Mouse (Mus musculus) Patski (cell line): ENCODE measurements around the gene Crk. TPM values are rescaled to one million over a fixed set of nuclear protein-coding genes. Genes with fewer than 3 reads are reported as not detected.
A peak's percentile ranks its signal among the peaks of the same experiment; 100 is the strongest.

Source experiments
- ATAC-seq: fragments of 100-300 bp; one replicate; pipeline ENCODE4 v1.8.0; 2021
- CTCF ChIA-PET: fragments of 350-600 bp; sonication (Branson Sonifier 250); formaldehyde crosslinking; loops from one replicate; lab custom pipeline; 2022; ENCODE audit warnings: inconsistent platforms; lab: Charles Lee
- POLR2A ChIA-PET: fragments of 350-600 bp; sonication (Branson Sonifier 250); formaldehyde crosslinking; loops from one replicate; lab custom pipeline; 2022; ENCODE audit warnings: antibody characterized with exemption, inconsistent platforms; lab: Charles Lee
- DNase-seq: peaks from one replicate; pipeline ENCODE4 v3.0.0-alpha.2; 2011; ENCODE audit warnings: low read depth, low spot score
- H3K27me3 ChIP-seq: fragments of 371-371 bp; one replicate; pipeline ENCODE4 v1.5.1; 2021
- CTCF ChIP-seq: fragments of 100-300 bp; IDR thresholded peaks from one replicate; pipeline ENCODE4 v1.5.1; 2021
- in situ Hi-C: fragments of 300-500 bp; cut with MboI; formaldehyde crosslinking; loops from 3 replicates; pipeline ENCODE4 v1.11.1; 2018; ENCODE audit warnings: low pct_unique_long_range_greater_than_20kb, mixed read lengths
- polyA plus RNA-seq: library from polyadenylated mRNA; unstranded; gene quantifications from one replicate; pipeline ENCODE4 v1.2.3, GENCODE M21; 2021

Crk gene
- polyA plus RNA-seq, 1 experiment from 2014 or later, result 116 TPM

DNA sequence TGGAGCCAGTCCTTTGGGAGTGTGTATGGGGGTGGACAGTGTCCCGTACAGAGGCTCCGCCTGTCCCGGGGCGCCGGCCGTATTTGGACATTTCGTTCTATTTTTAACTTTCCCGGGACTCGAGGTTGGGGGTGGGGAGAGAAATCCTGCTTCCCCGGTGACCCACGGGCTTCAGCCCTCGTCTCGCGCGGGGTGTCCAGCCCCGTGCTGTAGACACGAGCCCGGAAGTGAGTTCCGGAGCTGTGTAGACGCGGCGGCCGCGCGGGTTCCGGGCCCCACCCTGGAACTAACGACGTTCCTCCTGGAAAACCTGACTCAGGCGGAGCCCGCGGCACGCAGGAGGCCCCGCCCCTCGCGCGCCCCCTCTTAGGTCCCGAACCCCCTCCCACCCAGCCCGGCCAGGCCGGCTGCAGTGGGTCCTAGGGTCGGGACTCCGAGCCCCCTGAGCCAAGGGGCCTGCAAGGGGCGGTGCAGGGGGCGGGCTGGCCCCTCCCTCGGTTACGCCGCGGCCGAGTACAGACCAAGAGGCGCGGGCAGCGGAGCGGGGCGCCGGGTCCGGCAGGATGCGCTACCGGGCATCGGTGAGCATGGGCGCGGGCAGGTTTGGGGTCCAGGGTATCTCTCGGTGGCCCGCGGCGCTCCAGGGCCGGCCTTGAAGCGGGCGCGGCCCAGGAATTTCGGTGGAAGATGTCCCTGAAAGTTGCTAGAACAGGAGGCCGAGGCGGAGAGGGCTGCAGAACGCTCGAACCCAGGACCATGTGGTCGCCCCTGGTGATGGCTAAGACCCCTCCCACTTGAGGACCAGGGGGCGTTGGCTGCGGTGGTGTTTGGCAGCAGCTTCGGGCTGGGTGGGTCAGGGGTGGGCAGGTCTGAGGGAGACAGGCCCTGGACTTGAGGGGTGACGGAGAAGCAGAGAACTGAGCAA is 23.2 kb upstream of the Crk start:
- in situ Hi-C loops, result no loop called here
- ChIA-PET CTCF (interaction anchor here (1.0 kb wide), 1 partner anchor 26 kb away, joined by 3 read pairs; no protein-coding TSS in a partner anchor), POLR2A (interaction anchor here (1.4 kb wide), 1 partner anchor 24 kb away, joined by 5 read pairs; the partner anchor contains the start of gene Crk)
- no peak for TF ChIP-seq CTCF
- DNase-seq, result no peak
- no peaks in the 10 kb centered on the region for H3K27me3 ChIP-seq
- ATAC-seq, result peak; percentile 23

DNA sequence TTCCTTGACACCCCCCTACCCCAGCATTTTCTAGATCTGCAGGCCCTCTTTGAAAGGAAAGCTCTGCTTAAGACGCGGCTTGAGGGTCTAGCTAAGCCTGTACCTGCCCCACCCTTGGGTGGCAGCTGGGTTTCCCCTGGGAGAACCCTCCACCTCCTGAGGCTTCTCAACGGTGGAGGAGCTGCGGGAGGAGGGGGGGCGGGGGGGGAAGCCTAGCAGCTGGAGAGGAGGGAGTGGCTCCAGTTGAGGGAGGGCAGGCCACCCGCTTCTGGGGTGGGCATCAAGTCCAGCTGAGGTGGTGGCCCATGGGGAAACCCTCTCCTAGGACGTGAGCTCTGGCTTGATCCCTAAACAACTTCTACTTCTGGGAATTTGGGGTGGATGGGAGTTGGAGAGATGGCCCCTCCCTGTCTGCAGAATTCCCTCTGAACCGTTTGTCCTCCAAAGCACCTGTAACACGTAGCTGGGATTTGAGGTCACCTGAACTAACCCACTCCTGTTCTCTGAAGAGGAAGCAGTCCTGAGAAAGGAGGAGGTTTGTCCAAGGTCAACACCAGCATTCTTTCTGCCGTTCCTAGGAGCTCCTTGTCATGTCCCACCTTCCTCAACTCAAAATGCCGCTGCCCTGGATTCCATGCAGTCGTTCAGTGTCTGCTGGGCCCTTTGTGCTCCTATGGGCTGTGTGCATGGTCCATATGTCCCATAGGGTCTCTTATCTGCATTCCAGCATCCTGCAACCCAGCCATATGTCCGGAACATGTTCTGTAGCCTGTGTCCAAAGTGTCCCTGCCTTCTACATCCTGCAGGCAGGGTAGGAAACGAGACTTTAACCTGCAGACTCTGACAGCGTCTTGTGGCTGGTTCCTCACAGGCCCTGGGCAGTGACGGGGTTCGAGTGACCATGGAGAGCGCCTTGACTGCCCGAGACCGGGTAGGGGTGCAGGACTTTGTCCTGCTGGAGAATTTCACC is 22.2 kb upstream of the Crk start:
- no peak for DNase-seq

DNA sequence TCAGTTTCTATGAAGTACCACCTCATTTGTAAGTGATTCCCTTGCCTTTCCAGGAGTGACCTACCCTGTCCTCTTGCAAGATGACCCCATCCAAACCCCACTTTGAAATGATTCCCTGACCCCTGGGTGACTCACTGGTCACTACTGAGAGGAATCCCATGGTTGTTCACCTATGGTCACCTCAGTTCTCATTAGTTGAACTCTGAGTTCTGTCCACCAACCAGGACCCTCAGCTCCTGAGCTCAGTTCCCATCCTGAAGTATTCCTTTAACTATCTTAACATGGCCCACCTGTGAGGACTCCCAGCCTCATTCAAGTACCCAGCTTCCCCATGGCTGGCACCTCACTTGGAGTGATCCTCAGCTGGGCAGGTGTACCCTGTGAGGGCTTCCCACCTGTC is 21.2 kb upstream of the Crk start:
- H3K27me3 ChIP-seq, result no peaks in the 10 kb centered on the region
- ChIA-PET POLR2A (no interaction called here), CTCF (no interaction called here)
- DNase-seq (no peak), ATAC-seq (no peak)
- in situ Hi-C loops, result no loop called here
- no peak for TF ChIP-seq CTCF

More for the DNA sequence above, 22.2 kb upstream of the Crk start:
- TF ChIP-seq CTCF, result no peak
- ChIA-PET POLR2A (interaction anchor here (1.4 kb wide), 1 partner anchor 23 kb away, joined by 5 read pairs; the partner anchor contains the start of gene Crk), CTCF (interaction anchor here (1.0 kb wide), 1 partner anchor 27 kb away, joined by 3 read pairs; no protein-coding TSS in a partner anchor)
- H3K27me3 ChIP-seq, result no peaks in the 10 kb centered on the region
- ATAC-seq, result no peak
- in situ Hi-C loops, result no loop called here

DNA sequence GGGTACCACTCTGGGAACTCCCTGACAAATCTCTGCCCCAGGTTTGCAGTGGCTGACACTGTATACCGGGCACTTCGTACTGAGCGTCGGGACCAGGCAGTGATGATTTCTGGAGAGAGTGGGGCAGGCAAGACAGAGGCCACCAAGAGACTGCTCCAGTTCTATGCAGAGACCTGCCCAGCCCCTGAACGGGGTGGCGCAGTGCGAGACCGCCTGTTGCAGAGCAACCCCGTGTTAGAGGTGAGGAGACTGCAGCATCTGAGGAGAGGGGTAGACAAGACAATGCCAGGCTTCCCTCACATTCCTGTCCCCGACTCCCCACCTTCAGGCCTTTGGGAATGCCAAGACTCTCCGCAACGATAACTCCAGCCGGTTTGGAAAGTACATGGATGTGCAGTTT is 20.7 kb upstream of the Crk start:
- in situ Hi-C loops, result no loop called here
- no peak for DNase-seq
- POLR2A ChIA-PET, result no interaction called here

DNA sequence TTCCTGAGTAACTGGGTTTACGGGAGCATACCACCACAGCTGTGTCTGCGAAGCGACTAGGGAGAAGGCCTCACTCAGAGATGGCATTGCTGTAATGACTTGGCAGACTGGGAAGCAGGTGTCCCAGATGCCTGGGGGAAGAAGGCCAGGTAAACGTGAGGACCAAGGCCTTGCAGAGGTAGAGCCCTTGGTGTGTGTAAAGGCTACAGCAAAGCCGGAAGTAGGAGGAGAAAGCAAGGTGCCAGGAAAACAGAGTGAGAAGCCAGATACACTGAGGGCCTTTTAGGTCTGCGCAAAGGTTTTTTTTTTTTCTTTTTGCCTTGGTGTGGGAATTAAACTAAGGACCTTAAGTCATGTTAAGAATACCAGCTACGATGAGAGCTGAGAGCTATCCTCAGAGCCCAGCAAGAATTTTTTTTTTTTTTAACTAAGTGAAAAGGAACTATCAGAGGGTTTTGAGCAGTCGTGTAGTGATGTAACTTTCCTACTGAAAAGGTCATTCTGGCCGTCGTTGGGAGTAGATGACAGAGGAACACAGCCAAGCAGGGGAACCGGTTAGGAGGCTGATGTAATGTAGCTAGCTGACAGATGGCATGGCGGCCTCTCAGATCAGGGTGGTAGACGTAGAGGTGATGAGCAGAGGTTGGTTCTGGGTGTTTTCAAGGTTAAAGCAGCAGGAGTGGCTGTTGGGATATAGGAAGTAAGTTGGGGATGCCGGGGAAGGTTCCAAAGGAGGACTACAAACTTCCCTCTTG is 19.9 kb upstream of the Crk start:
- no peaks in the 10 kb centered on the region for H3K27me3 ChIP-seq
- no peak for TF ChIP-seq CTCF
- CTCF ChIA-PET, result interaction anchor here (1.0 kb wide), 1 partner anchor 27 kb away, joined by 3 read pairs; no protein-coding TSS in a partner anchor
- in situ Hi-C loops, result no loop called here
- ATAC-seq (no peak), DNase-seq (no peak)
- POLR2A ChIA-PET, result no interaction called here

More for the DNA sequence above, 20.7 kb upstream of the Crk start:
- ATAC-seq, result no peak
- H3K27me3 ChIP-seq, result no peaks in the 10 kb centered on the region
- CTCF ChIA-PET, result no interaction called here
- no peak for TF ChIP-seq CTCF

DNA sequence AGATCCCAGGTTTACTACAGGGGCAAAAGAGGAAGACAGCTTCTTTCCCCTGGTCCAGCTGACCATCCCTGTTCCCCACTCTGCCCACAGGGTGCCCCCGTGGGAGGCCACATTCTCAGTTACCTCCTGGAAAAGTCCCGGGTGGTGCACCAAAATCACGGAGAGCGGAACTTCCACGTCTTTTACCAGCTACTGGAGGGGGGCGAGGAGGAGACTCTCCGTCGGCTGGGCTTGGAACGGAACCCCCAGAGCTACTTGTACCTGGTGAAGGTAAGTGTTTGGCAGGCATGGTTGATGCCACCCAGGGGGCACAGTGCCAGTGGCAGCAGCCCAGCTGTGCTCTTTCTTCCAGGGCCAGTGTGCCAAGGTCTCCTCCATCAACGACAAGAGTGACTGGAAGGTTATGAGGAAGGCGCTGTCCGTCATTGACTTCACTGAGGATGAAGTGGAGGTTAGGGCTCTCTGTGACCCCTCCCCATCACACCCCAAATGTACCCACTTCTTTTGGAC is 18.9 kb upstream of the Crk start:
- DNase-seq, result no peak
- in situ Hi-C loops, result no loop called here
- ChIA-PET CTCF (interaction anchor here (1.0 kb wide), 1 partner anchor 26 kb away, joined by 3 read pairs; no protein-coding TSS in a partner anchor), POLR2A (no interaction called here)
- no peak for ATAC-seq
- no peak for TF ChIP-seq CTCF
- no peaks in the 10 kb centered on the region for H3K27me3 ChIP-seq

DNA sequence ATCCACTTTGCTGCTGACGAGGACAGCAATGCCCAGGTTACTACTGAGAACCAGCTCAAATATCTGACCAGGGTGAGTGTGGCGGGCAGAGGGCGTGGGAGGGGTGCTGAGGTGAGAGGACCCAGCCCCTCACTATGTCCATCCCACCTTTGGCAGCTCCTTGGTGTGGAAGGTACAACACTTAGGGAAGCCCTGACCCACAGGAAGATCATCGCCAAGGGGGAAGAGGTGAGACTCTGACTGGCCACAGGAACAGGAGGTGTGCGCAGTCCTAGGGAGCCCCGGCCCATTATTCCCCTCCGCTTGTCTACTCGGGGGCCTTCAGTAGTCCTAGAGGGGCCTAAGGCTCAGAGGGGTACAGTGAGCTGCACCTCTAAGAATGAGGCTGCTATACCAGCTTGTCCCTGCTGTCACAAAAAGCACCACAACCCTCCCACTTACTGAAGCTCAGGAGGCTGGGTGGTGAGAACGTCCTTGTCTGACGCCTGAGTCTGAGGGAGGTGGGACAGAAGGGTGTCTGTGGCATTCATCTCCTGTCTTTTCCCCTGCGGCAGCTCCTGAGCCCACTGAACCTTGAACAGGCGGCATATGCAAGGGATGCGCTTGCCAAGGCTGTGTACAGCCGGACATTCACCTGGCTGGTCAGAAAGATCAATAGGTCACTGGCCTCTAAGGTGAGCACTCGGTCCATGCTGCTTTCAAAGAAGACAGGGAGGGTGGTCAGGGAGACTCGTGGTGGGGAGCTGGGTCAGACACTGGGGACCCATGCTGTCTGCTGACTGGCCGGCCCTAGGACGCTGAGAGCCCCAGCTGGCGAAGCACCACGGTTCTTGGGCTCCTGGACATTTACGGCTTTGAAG is 17.9 kb upstream of the Crk start:
- H3K27me3 ChIP-seq, result no peaks in the 10 kb centered on the region
- ATAC-seq, result no peak
- POLR2A ChIA-PET, result interaction anchor here (0.8 kb wide), 1 partner anchor 26 kb away, joined by 4 read pairs; no protein-coding TSS in a partner anchor
- CTCF ChIA-PET, result no interaction called here
- TF ChIP-seq CTCF, result no peak
- DNase-seq, result no peak
- in situ Hi-C loops, result no loop called here

DNA sequence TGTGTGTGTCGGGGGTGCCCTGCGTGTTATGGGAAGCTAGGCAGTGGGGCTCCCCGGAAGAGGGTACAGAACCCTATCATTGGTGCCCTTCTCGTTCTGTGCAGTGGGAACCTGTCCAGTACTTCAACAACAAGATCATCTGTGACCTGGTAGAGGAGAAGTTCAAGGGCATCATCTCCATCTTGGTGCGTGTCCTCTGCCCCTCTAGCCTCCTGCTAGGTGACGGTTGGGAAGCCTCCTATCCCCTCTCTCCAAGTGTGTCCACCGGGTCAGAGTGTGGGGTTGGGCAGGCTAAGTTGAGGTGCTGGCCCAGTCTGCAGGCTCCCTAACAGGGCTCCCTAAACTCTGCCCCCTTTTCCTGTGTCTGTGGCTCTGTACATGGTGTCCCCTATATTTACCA is 16.9 kb upstream of the Crk start:
- in situ Hi-C loops, result no loop called here
- CTCF ChIA-PET, result no interaction called here
- no peaks in the 10 kb centered on the region for H3K27me3 ChIP-seq
- TF ChIP-seq CTCF, result no peak
- POLR2A ChIA-PET, result interaction anchor here (0.6 to 0.8 kb wide), 2 partner anchors 25 to 131 kb away, joined by 3 to 4 read pairs; no protein-coding TSS in a partner anchor
- DNase-seq (no peak), ATAC-seq (no peak)

DNA sequence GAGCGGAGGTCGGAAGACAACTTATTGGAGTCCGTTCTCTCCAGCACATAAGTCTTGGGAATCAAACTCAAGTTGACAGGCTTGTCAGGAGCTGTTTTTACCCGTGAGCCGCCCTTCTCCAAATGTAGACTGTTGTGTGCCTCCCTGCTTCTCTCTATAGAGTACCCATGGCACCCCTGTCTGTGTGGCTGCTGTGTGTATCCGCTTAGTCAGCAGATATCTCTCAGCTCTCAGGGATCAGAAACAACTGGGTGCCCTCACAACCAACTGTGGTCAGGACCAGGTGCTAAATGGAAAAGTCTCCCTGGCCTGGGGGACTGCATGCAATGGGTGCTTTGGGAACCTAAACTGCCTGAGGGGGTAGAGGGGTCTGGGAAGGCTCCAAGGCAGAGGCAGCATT is 12.8 kb upstream of the Crk start:
- no peak for TF ChIP-seq CTCF
- ChIA-PET CTCF (no interaction called here), POLR2A (interaction anchor here (0.6 kb wide), 1 partner anchor 272 kb away, joined by 3 read pairs; no protein-coding TSS in a partner anchor)
- DNase-seq, result no peak
- in situ Hi-C loops, result no loop called here
- no peaks in the 10 kb centered on the region for H3K27me3 ChIP-seq
- no peak for ATAC-seq
